Mouse (Mus musculus) E14TG2a.4 (cell line): ENCODE data around the gene Lgr5.

ENCODE experiments used
- CTCF ChIP-seq: conservative IDR thresholded peaks from 2 replicates; pipeline ENCODE4 v1.5.1; 2014; ENCODE audit warnings: low read length
- POU5F1 ChIP-seq: IDR thresholded peaks from 2 replicates; pipeline ENCODE4 v1.6.1; 2014; ENCODE audit warnings: low read length, borderline replicate concordance

GRCm38 (mm10) chr10:115492956-115493777, 94.4 kb downstream of the Lgr5 start:
- no peak for TF ChIP-seq CTCF
- no peak for TF ChIP-seq POU5F1
